Mouse (Mus musculus) lung, postnatal 0 days (tissue): Measurements from ENCODE around the gene Mrpl44. TPM values are rescaled to one million over a fixed set of nuclear protein-coding genes. Genes with fewer than 3 reads are reported as not detected.

Source experiments
- ATAC-seq: fragments of 200-750 bp; cut with Nextera tagmentation; 2 replicates; pipeline ENCODE4 v1.8.0; 2017; ENCODE audit warnings: moderate library complexity
- DNase-seq: peaks from one replicate; pipeline ENCODE4 v3.0.0-alpha.2; 2016; ENCODE audit warnings: low spot score
- H3K27ac ChIP-seq: fragments of 300-500 bp; sonication (generic); 2 replicates; pipeline ENCODE4 v1.5.1; 2014; ENCODE audit warnings: antibody characterized with exemption, mild to moderate bottlenecking, low read length, mixed read lengths
- H3K27me3 ChIP-seq: fragments of 300-500 bp; sonication (generic); replicated peaks from 2 replicates; pipeline ENCODE4 v1.6.1; 2014; ENCODE audit warnings: low read length, mixed read lengths; ENCODE audit not compliant: insufficient read depth
- H3K36me3 ChIP-seq: fragments of 300-500 bp; sonication (generic); 2 replicates; pipeline ENCODE4 v1.6.1; 2014; ENCODE audit warnings: low read length, mixed read lengths; ENCODE audit not compliant: insufficient read depth
- H3K4me1 ChIP-seq: fragments of 300-500 bp; sonication (generic); 2 replicates; pipeline ENCODE4 v1.6.1; 2014; ENCODE audit warnings: antibody characterized with exemption, low read depth, low read length, mixed read lengths; ENCODE audit not compliant: insufficient read depth
- H3K4me2 ChIP-seq: fragments of 300-500 bp; sonication (generic); replicated peaks from 2 replicates; pipeline ENCODE4 v1.6.1; 2014; ENCODE audit warnings: low read depth, mild to moderate bottlenecking, low read length, moderate library complexity, mixed read lengths
- H3K4me3 ChIP-seq: fragments of 300-500 bp; sonication (generic); 2 replicates; pipeline ENCODE4 v1.5.1; 2014; ENCODE audit warnings: low read depth, low read length
- H3K9ac ChIP-seq: fragments of 300-500 bp; sonication (generic); replicated peaks from 2 replicates; pipeline ENCODE4 v1.6.1; 2014; ENCODE audit warnings: low read depth, mild to moderate bottlenecking
- H3K9me3 ChIP-seq: fragments of 300-500 bp; sonication (generic); 2 replicates; pipeline ENCODE4 v1.6.1; 2016; ENCODE audit warnings: low read length, mixed read lengths
- CTCF ChIP-seq: IDR thresholded peaks from 2 replicates; pipeline ENCODE4 v1.5.1; 2016; ENCODE audit warnings: antibody characterized with exemption, mild to moderate bottlenecking
- EP300 ChIP-seq: IDR thresholded peaks from 2 replicates; pipeline ENCODE4 v1.6.1; 2016; ENCODE audit warnings: antibody characterized with exemption, mild to moderate bottlenecking, control low read depth
- WGBS: fragments of 180-500 bp; shearing (Covaris S2); extraction: QIAGEN DNeasy Blood & Tissue Kit; methylation state at CpG from one replicate; pipeline ENCODE4 v1.1.7; 2014; 5-methylcytosine and 5-hydroxymethylcytosine counted together
- polyA plus RNA-seq: library from polyadenylated mRNA; unstranded; fragments of >200 nt; fragmentation: Nextera tagmentation; extraction: Ambion mirVana; gene quantifications from 2 replicates; pipeline ENCODE4 v1.2.1, GENCODE M21; 2015

Mrpl44 gene
- polyA plus RNA-seq, 1 experiment from 2014 or later, result 38.7 TPM

DNA sequence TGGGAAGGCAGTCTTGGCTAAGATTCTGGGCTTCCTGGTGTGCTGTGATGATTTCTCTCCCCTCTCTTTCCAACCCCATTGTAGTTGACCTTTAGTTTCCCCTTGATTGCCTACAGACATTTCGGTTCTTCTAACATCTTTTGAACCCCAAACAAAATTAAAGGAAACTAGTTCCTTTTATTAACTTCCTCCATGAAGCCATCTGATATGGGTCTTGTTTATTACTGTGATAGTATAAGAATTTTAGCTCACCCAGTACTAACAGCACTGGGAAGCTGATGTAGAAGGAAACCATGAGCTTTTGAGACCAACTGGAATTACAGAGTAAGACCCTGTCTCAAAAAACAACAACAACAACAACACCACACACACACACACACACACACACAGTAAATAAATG lies 7.6 kb upstream of the Mrpl44 start:
- 44% methylated on average over 1 of the region's 1 CpGs for WGBS
- ATAC-seq (no peak), DNase-seq (no peak)
- TF ChIP-seq CTCF (no peak), EP300 (no peak)
- Histone ChIP-seq H3K4me2 (no peak overlapping the region), H3K4me3 (no peak overlapping the region), H3K27ac (no peak overlapping the region), H3K36me3 (no peaks in the 10 kb centered on the region), H3K4me1 (no peaks in the 10 kb centered on the region), H3K9me3 (no peaks in the 10 kb centered on the region), H3K27me3 (no peaks in the 10 kb centered on the region), H3K9ac (no peak overlapping the region)

DNA sequence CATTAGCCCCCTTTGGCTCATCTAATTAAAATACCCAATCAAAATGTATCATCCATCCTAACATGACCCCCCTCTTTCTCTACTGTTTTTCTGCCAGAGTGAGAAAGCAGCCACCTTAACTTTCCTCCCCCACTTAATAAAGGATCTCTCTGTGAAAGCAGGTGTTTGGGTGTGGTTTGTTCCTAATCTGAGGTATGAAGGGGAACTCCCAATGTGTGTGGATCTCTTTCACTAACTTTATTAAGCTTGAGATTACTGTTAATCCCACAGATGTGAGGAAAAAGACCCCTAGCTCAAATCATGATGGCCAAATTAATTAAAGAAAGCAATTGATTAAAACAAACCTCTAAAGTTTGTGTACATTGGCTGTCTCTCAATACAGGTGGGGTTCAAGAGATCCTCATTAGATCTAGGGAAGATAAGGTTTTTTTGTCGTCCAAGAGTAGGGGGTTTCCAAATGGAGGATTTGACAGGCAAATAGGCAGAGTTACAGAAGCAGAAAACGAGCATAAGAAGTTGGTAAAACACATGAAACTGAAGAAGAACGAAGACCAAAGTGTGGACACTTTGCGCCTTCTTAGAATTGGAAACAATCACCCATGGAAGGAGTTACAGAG lies 1.5 kb upstream of the Mrpl44 start:
- no peaks in the 10 kb centered on the region for H3K9me3 ChIP-seq
- 67% methylated on average over 4 of the region's 4 CpGs for WGBS
- H3K36me3 ChIP-seq, result peaks cover 7% of the 10 kb centered on the region; the same call in 1 of the 2 replicates
- DNase-seq, result no peak
- TF ChIP-seq CTCF (no peak), EP300 (no peak)
- no peak overlapping the region for H3K9ac ChIP-seq
- no peak overlapping the region for H3K27ac ChIP-seq
- H3K4me1 ChIP-seq, result no peaks in the 10 kb centered on the region
- no peaks in the 10 kb centered on the region for H3K27me3 ChIP-seq
- no peak overlapping the region for H3K4me2 ChIP-seq
- no peak for ATAC-seq
- H3K4me3 ChIP-seq, result no peak overlapping the region

DNA sequence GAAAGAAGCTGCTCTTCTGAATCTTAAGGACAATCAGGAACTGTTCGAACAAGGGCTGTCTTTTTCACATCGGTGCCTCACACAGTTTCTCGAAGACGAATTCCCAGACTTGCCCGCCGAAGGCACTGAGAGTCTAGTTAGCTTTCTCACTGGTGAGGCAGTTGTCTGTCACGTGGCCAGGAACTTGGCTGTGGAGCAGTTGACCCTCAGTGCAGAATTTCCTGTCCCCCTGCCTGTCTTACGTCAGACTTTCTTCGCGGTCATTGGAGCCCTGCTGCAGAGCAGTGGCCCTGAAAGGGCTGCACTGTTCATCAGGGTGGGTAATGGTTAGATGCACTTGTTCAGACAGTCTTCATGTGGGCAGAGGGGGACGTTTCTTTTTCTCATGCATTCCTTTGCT lies 2.2 kb downstream of the Mrpl44 start:
- DNase-seq (no peak), ATAC-seq (no peak)
- Histone ChIP-seq H3K9ac (no peak overlapping the region), H3K9me3 (no peaks in the 10 kb centered on the region), H3K27me3 (no peaks in the 10 kb centered on the region), H3K4me1 (no peaks in the 10 kb centered on the region), H3K36me3 (peaks cover 35% of the 10 kb centered on the region), H3K4me2 (no peak overlapping the region), H3K27ac (no peak overlapping the region), H3K4me3 (no peak overlapping the region)
- TF ChIP-seq EP300 (no peak), CTCF (no peak)
- 74% methylated on average over 11 of the region's 11 CpGs for WGBS

DNA sequence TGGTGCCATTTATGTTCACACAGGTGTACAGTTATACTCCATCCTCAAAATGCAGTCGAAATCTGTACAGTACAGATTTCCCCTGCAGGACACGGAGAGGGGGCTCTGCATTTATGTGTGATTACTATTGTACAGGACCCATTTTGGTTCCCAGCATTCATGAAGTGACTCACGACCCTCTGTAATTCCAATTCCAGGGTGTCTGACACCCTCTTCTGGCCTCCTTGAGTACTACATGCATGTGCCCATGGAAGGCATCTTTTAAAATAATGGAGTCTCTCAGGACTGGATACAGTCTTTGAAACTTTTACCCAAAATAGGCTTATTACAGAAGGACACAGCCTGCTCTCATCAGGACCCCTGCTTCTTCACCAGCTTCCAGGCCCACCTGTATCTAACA lies 6.6 kb downstream of the Mrpl44 start:
- TF ChIP-seq EP300, result no peak
- peak; percentile 46 for TF ChIP-seq CTCF
- Histone ChIP-seq H3K4me1 (no peaks in the 10 kb centered on the region), H3K27me3 (no peaks in the 10 kb centered on the region), H3K27ac (no peak overlapping the region), H3K4me3 (no peak overlapping the region), H3K9ac (no peak overlapping the region), H3K9me3 (no peaks in the 10 kb centered on the region), H3K36me3 (peaks cover 42% of the 10 kb centered on the region), H3K4me2 (no peak overlapping the region)
- DNase-seq (no peak), ATAC-seq (no peak)
- 91% methylated on average over 3 of the region's 3 CpGs for whole genome bisulfite sequencing

DNA sequence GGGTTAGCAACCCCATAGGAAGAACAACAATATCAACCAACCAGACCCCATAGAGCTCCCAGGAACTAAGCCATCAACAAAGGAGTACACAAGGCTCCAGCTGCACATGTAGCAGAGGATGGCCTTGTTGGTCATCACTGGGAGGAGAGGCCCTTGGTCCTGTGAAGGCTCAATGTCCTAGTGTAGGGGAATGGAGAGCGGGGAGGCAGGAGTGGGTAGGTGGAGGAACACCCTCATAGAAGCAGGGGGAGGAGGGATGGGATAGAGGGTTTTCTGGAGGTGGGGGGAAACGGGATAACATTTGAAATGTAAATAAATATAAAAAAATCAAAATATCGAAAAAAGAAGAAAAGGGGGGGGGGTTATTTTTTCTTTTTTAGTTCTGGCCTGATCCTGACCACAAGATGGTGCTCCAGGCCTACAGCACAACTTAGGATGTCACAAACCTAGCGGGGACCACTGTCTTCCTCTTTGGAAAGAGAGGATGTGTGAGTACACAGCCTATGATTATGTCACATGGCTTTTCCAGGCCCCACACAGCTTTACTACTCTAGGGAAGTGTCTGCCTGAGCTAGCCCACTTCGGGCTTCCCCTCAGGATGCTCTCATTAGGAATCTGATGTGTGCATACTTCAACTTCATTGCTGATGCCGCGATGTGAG lies 10.6 kb downstream of the Mrpl44 start:
- H3K4me3 ChIP-seq, result no peak overlapping the region
- peak; percentile 71 for DNase-seq
- H3K36me3 ChIP-seq, result peaks cover 23% of the 10 kb centered on the region; the same call in 1 of the 2 replicates
- WGBS, result 50% methylated on average over 7 of the region's 7 CpGs
- H3K27ac ChIP-seq, result no peak overlapping the region
- peaks cover 3% of the 10 kb centered on the region; the same call in 1 of the 2 replicates for H3K4me1 ChIP-seq
- H3K27me3 ChIP-seq, result no peaks in the 10 kb centered on the region
- no peak overlapping the region for H3K4me2 ChIP-seq
- H3K9ac ChIP-seq, result no peak overlapping the region
- no peaks in the 10 kb centered on the region for H3K9me3 ChIP-seq
- TF ChIP-seq EP300 (no peak), CTCF (peak; percentile 77)
- peak; percentile 61 for ATAC-seq

DNA sequence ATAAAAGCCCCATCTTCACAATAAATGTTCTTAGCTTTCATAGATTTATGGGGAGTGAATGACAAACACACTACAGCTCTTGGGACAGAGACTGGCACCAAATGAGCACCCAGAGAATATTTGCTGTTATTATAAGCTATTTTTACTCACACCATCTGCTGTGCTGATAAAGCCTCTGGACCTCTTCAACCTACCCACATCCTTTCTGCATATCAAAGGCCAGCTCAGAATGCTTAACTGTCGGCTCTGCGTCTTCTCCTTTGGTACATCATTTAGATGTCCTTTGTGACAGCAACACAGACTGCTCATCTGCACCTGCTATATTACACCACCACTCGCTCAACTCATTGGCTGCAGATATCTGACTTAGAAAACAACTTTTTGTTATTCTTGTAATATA lies 21.3 kb downstream of the Mrpl44 start:
- TF ChIP-seq CTCF (no peak), EP300 (no peak)
- no peaks in the 10 kb centered on the region for H3K9me3 ChIP-seq
- no peak overlapping the region for H3K9ac ChIP-seq
- H3K27ac ChIP-seq, result no peak overlapping the region
- ATAC-seq, result no peak
- H3K27me3 ChIP-seq, result no peaks in the 10 kb centered on the region
- H3K4me2 ChIP-seq, result no peak overlapping the region
- H3K4me3 ChIP-seq, result no peak overlapping the region
- no peak for DNase-seq
- no peaks in the 10 kb centered on the region for H3K36me3 ChIP-seq
- WGBS, result 80% methylated on average over 3 of the region's 3 CpGs
- no peaks in the 10 kb centered on the region for H3K4me1 ChIP-seq
